Mouse (Mus musculus): ENCODE results near the gene Hfe.
A peak's percentile ranks its signal among the peaks of the same experiment; 100 is the strongest.

Hfe gene

DNA sequence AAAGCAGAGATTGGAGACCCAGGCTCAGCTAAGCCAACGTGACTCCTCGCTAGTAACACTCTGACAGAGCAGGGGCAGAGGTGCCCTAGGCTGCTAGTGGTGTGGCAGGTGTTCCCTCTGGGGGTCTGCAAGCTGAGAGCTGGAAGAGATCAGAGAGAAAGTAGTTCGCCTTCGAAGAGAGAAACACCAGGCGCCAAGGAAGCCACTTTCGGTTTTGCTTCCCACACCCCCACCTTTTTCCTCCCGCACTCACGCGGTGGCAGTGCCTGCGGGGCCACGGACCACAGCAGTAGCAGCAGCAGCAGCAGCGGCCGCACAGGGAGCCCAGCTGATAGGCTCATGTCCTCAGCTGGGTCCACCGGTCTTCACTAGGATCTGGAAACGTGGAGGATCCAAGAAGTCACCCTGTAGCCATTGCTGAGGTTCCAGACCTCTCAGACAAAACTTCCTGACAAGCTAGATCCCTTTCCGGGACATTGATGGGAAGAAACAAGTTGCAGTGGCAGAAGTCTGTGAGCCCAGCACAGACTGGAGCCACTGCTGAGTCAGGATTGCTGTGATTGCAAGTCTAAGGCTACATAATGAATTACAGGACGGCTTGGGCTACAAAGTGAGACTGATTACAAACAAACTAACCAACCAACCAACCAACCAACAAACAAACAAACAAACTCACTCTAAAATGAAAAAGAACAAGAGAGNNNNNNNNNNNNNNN is at the start of gene Hfe:
Gene Hfe, minus strand, starts transcription at position 481 of the 716 bp plus-strand sequence.
- peak; percentile 68 for DNase-seq

GRCm38 (mm10) chr13:23759916-23760239 is 49.2 kb upstream of the Hfe start:
- no peak for DNase-seq

- no peak for DNase-seq
Measured at GRCm38 (mm10) chr13:23759251-23759771, 48.7 kb upstream of the Hfe start.

DNA sequence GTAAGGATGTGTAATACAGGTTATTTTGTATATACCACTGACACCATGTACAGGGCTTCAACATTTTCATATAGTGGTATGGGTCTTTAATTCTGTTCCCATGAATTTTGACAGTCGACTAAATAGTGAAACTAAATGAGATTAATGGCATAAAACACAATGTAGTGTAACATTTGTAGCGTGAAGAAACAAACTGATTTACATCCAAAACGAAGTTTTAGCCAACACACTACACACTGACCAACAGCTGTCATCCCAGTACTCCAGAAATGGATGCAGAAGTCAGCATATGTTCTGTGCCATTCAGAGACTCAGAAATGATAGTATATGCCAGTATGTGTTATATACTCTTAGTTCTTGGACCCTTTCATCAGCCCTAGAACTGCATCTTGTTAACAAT is 47.3 kb upstream of the Hfe start:
- no peak for DNase-seq

GRCm38 (mm10) chr13:23757211-23757773 is 46.6 kb upstream of the Hfe start:
- no peak for DNase-seq

GRCm38 (mm10) chr13:23756790-23757189 is 46.1 kb upstream of the Hfe start, which contains the start of gene Hist1h4b:
Gene Hist1h4b (plus strand): TSS chr13:23757013.
- peak; percentile 93 for DNase-seq

- DNase-seq, result no peak
Measured at GRCm38 (mm10) chr13:23755000-23755399, 44.3 kb upstream of the Hfe start.

DNA sequence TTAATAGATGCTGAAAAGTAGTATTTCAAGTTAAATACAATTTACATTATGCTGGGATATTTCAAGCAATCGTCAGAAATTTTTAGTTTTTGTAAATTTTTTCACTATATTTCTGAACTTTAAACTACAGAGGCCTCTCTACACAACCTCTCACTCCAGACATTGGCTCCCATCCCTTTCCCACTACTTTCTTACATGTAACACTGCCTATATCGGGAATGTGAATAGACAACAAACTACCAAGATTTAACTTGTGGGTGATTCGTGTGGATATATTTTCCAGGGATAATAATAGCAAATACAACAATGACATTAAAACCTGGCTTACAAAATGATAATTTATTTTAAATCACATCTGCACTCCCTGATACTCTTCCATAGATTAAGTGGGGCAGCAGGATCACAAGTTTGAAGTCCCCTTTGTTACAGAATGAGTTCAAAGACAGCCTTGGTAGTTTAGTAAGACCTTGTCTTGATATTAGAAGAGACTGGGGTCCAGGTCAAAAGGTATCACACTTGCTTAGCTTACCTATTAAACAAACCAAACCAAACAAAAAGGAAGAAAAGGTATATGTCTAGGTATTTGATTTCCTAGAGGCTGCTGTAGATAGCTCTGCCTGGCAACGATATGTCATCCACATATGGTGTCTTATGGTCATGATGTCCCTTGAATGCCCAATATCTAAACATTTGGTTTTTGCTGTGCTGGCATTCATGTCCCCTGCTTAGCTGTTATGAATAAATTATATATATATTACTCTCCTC is 42.8 kb upstream of the Hfe start:
- no peak for DNase-seq

GRCm38 (mm10) chr13:23752742-23753172 is 42.1 kb upstream of the Hfe start:
- no peak for DNase-seq

DNA sequence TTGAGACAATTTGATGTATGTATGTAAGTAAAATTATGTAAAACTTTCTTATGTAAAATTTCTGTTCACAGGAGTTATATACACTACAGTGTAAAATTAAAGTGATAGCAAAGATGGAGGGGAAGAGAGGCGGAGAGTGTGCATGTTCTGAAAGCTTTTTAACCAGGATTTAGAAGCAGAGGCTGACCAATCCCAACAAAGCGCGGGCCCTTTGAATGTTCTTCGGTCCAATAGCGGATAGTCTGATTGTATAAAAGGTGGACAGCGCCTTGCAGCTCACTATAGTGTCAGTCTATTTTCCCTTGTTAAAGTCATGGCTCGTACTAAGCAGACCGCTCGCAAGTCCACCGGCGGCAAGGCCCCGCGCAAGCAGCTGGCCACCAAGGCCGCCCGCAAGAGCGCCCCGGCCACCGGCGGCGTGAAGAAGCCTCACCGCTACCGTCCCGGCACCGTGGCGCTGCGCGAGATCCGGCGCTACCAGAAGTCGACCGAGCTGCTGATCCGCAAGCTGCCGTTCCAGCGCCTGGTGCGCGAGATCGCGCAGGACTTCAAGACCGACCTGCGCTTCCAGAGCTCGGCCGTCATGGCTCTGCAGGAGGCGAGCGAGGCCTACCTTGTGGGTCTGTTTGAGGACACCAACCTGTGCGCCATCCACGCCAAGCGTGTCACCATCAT is 41.5 kb upstream of the Hfe start, which contains the start of gene Hist1h3b:
Gene Hist1h3b, plus strand, starts transcription at position 201 of the 675 bp plus-strand sequence.
- DNase-seq, result peak; percentile 90

GRCm38 (mm10) chr13:23751478-23751956 is 40.9 kb upstream of the Hfe start:
- DNase-seq, result no peak

GRCm38 (mm10) chr13:23750839-23751477 is 40.3 kb upstream of the Hfe start, which contains the start of gene Hist1h2ab:
Gene Hist1h2ab (plus strand): TSS chr13:23751126.
- DNase-seq, result peak; percentile 40

GRCm38 (mm10) chr13:23749563-23750121 is 39.0 kb upstream of the Hfe start:
- DNase-seq, result no peak

GRCm38 (mm10) chr13:23747892-23748288 is 37.2 kb upstream of the Hfe start:
- DNase-seq, result no peak

DNA sequence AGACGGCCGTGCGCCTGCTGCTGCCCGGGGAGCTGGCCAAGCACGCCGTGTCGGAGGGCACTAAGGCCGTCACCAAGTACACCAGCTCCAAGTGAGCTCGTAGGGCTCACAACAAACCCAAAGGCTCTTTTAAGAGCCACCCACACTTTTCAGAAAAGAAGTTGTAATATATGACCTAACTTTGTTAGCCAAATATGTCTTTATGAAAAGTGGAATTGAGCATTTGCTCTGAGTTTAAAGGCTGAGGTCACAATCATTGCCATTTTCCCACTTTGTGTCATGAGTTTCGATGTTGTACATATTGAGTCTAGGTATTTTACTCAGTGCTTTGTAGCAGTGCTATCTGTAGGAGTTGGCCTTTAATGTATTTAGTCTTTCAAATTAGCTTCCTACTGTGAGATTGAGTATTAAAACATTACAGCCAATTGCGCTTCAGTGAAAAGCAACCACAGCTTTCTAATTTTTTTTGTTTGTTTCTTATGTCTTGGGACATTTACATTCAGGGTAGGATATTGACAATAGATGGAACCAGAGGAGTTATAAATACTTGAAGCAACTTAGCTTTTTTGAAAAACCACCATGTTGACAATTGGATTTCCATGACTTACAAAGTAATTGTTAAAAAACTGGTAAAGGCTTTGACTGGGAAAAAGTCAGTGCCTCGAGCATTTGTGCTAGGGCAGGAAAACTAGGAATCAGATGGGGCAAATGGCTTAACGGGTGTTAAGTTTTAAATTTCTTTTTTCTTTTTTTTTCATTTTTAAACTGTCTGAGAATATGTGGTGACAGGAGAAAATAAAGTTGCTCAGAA is 36.6 kb upstream of the Hfe start:
- DNase-seq, result no peak

DNA sequence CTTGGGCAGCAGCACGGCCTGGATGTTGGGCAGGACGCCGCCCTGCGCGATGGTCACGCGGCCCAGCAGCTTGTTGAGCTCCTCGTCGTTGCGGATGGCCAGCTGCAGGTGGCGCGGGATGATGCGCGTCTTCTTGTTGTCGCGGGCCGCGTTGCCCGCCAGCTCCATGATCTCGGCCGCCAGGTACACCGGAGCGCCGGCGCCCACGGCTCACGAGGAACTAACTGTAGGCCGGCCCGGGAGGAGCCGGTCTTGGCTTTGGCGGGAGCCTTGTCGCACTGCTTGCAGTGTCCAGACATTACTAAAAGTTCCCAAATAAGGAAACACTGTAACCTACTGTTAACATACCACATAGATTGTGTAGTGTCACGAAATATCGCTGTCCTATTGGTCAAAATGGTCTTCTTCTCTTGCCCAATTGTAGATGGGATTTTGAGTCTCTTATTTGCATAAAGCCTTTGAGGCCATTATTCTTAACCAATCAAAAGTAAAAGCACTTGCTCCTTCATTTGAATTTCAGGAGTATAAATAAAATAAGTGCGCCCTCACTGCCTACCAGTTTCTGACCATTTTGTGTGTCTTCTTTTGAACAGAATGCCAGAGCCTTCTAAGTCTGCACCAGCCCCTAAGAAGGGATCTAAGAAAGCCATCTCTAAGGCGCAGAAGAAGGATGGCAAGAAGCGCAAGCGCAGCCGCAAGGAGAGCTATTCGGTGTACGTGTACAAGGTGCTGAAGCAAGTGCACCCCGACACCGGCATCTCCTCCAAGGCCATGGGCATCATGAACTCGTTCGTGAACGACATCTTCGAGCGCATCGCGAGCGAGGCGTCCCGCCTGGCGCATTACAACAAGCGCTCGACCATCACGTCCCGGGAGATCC is 35.8 kb upstream of the Hfe start, which contains the start of gene Hist1h2bb:
Gene Hist1h2bb, plus strand, starts transcription at position 534 of the 880 bp plus-strand sequence.
- DNase-seq, result peak; percentile 71

DNA sequence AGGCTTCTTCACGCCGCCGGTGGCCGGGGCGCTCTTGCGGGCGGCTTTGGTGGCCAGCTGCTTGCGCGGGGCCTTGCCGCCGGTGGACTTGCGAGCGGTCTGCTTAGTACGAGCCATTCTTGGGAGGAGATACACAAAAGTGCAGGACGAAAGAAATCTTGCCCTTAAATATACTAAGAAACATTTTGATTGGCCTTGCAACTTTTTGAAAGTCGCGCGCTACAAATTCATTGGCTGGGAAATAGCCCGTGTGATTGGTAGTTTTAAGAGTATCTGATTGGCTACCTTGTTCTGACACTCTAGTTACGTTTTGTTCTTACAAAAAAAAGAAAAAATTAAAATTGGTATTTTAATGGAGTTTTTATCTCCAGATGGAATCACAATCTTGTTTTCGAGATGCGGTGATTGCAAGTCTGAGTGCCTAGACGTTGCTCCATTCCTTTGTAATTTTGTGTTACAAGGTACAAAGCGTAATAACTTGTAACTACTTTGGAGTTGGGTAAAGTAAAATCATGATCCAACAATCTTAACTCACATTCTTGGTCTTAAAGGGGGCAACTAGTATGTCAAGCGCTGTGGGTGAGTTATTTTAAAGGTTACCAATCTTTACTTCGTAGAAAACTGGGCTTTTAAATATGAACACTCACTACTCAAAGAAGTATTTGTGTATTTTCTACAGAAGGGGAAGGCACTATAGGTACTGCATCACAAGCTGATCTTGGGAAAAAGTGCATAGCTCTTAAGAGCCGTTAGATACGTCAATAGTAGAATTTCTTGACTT is 34.9 kb upstream of the Hfe start, which contains the start of gene Hist1h3c:
Gene Hist1h3c, minus strand, starts transcription at position 222 of the 781 bp plus-strand sequence.
- DNase-seq, result peak; percentile 91

DNA sequence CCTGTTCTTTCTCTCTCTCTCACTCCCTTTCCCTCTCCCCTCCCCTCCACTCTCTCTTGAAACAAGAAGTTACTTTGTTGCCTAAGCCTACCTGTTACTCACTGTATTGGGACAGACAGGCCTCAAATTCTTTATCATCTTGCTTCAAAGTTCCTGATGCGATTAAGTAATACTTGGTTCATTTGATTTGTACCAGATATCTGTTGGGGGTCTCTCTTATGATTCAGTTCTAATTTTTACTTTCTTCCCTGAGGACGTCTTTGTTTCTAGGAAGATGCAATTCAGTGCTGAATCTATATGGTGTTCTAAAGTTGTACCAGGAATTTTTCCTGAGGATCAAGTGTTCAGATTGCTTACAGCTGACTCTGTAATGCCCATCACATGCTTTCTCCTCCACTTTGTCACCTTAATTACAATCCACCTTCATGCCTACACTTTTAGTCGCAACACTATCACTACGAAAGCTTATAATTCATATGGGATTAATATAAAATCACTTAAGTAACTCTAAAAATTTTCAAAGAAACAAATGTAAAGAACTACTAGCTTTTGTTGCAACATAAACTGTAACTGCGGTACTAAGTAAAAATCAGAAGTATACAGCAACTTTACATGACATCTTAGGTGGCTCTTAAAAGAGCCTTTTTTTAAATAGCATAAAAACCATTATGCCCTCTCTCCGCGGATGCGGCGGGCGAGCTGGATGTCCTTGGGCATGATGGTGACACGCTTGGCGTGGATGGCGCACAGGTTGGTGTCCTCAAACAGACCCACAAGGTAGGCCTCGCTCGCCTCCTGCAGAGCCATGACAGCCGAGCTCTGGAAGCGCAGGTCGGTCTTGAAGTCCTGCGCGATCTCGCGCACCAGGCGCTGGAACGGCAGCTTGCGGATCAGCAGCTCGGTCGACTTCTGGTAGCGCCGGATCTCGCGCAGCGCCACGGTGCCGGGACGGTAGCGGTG is 34.0 kb upstream of the Hfe start:
- no peak for DNase-seq

Data from lung, postnatal 10 days (tissue).